Mouse (Mus musculus) brain, embryonic 14.5 days (tissue): ENCODE measurements around the gene Sesn1. TPM values are rescaled to one million over a fixed set of nuclear protein-coding genes. Genes with fewer than 3 reads are reported as not detected.
A peak's percentile ranks its signal among the peaks of the same experiment; 100 is the strongest.

Source experiments
- DNase-seq: peaks from one replicate; pipeline ENCODE4 v3.0.0-alpha.2; 2011; ENCODE audit warnings: low read depth
- CTCF ChIP-seq: fragments of 200-500 bp; IDR thresholded peaks from 2 replicates; pipeline ENCODE4 v1.5.1; 2012; ENCODE audit warnings: inconsistent platforms, mild to moderate bottlenecking, moderate library complexity, borderline replicate concordance; ENCODE audit not compliant: insufficient read depth, insufficient read length; ENCODE audit errors: extremely low read depth
- POLR2A ChIP-seq: fragments of 200-500 bp; IDR thresholded peaks from 2 replicates; pipeline ENCODE4 v1.6.1; 2012; ENCODE audit warnings: mild to moderate bottlenecking, inconsistent platforms, borderline replicate concordance; ENCODE audit not compliant: poor library complexity, insufficient read depth, insufficient read length, severe bottlenecking; ENCODE audit errors: extremely low read depth
- polyA plus RNA-seq: library from polyadenylated mRNA; depleted of rRNA; stranded (reverse); fragments of >200 nt; gene quantifications from 2 replicates; pipeline ENCODE4 v1.2.3, GENCODE M21; 2012

The Sesn1 gene
- polyA plus RNA-seq, 1 experiment, result 32.2 TPM

GRCm38 (mm10) chr10:41827784-41828183, 18.0 kb downstream of the Sesn1 start:
- TF ChIP-seq POLR2A (no peak), CTCF (no peak)
- DNase-seq, result no peak

- no peak for DNase-seq
- TF ChIP-seq CTCF, result no peak
- TF ChIP-seq POLR2A, result no peak
These were observed 19.5 kb downstream of the Sesn1 start for GRCm38 (mm10) chr10:41829191-41829590.

GRCm38 (mm10) chr10:41829980-41830379, 20.2 kb downstream of the Sesn1 start:
- TF ChIP-seq POLR2A (no peak), CTCF (no peak)
- DNase-seq, result no peak

- DNase-seq, result no peak
- TF ChIP-seq POLR2A (no peak), CTCF (no peak)
These were observed 20.7 kb downstream of the Sesn1 start for GRCm38 (mm10) chr10:41830445-41830844.

- DNase-seq, result peak; percentile 90
- peak; percentile 86; the same call in 1 of the 2 replicates for TF ChIP-seq CTCF
- no peak for TF ChIP-seq POLR2A
These were observed 21.3 kb downstream of the Sesn1 start for GRCm38 (mm10) chr10:41830851-41831522.

GRCm38 (mm10) chr10:41832191-41832590, 22.5 kb downstream of the Sesn1 start:
- TF ChIP-seq POLR2A (no peak), CTCF (no peak)
- no peak for DNase-seq

- no peak for DNase-seq
These were observed 24.4 kb downstream of the Sesn1 start for GRCm38 (mm10) chr10:41834131-41834530.

GRCm38 (mm10) chr10:41838911-41839310, 29.2 kb downstream of the Sesn1 start:
- no peak for TF ChIP-seq CTCF
- TF ChIP-seq POLR2A, result no peak
- no peak for DNase-seq

More at GRCm38 (mm10) chr10:41834131-41834530, 24.4 kb downstream of the Sesn1 start:
- TF ChIP-seq POLR2A, result no peak
- no peak for TF ChIP-seq CTCF

- no peak for TF ChIP-seq CTCF
- TF ChIP-seq POLR2A, result no peak
- DNase-seq, result no peak
These were observed 38.0 kb downstream of the Sesn1 start for GRCm38 (mm10) chr10:41847737-41848136.

- TF ChIP-seq CTCF (no peak), POLR2A (no peak)
- no peak for DNase-seq
These were observed 39.0 kb downstream of the Sesn1 start for GRCm38 (mm10) chr10:41848721-41849120.

- TF ChIP-seq POLR2A, result no peak
- TF ChIP-seq CTCF, result no peak
- no peak for DNase-seq
These were observed 50.1 kb downstream of the Sesn1 start for GRCm38 (mm10) chr10:41859820-41860219.

- TF ChIP-seq CTCF, result no peak
- TF ChIP-seq POLR2A, result no peak
- no peak for DNase-seq
These were observed 50.5 kb downstream of the Sesn1 start for GRCm38 (mm10) chr10:41860275-41860688.

- DNase-seq, result no peak
- no peak for TF ChIP-seq CTCF
- TF ChIP-seq POLR2A, result no peak
These were observed 53.3 kb downstream of the Sesn1 start for GRCm38 (mm10) chr10:41863053-41863452.

- TF ChIP-seq CTCF (no peak), POLR2A (no peak)
- DNase-seq, result peak; percentile 54
These were observed 56.5 kb downstream of the Sesn1 start for GRCm38 (mm10) chr10:41866069-41866837.

GRCm38 (mm10) chr10:41866838-41867154, 57.1 kb downstream of the Sesn1 start:
- no peak for TF ChIP-seq CTCF
- no peak for TF ChIP-seq POLR2A
- DNase-seq, result no peak

- TF ChIP-seq CTCF (no peak), POLR2A (no peak)
- DNase-seq, result no peak
These were observed 58.2 kb downstream of the Sesn1 start for GRCm38 (mm10) chr10:41867956-41868355.
